Mouse (Mus musculus): ENCODE results near the gene Pacs1. TPM values are rescaled to one million over a fixed set of nuclear protein-coding genes. Genes with fewer than 3 reads are reported as not detected.
"Not testable (repeated sequence)": the region's sequence is repeated elsewhere in the genome, so short reads cannot be mapped to it uniquely, and the experiment has no call there.

The Pacs1 gene
- polyA plus RNA-seq, 1 experiment from 2014 or later: 15.5 TPM

DNA sequence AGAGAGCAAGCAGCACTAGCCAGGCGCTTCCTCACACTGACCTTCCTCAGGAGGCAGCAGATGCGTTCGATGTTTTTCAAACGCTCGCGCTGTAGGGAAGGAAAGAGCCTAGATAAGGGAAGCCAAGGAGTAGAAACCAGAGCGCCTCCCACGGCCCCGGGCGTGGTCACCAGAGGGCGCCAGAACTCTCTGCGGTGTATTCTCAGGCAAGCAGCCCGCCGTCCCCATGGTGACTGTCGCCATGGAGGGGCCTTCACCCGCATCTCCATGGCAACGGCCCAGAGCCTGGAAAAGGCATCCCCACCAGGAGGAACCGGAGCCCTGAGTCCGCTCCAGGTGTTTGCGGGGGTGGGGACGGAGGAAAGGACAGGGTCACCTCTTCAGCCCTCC, 178.7 kb downstream of the Pacs1 start:
- no peak overlapping the region for H3K27ac ChIP-seq (ENCODE audit: low read length)
- no peaks in the 10 kb centered on the region for H3K27me3 ChIP-seq (ENCODE audit: control insufficient read depth, insufficient read depth, low read length)
- H3K4me2 ChIP-seq (ENCODE audit: low read depth, low read length): no peak overlapping the region
- no peak overlapping the region for H3K9ac ChIP-seq (ENCODE audit: low read length)
- peak; percentile 65 for ATAC-seq (replicated peaks; ENCODE audit: extremely low read depth, insufficient read depth, low FRiP score)
- H3K4me1 ChIP-seq (ENCODE audit: control insufficient read depth, insufficient read depth, low read length): peaks cover 21% of the 10 kb centered on the region
- no peaks in the 10 kb centered on the region for H3K36me3 ChIP-seq (ENCODE audit: control insufficient read depth, insufficient read depth)
- under 1% methylated on average over 21 of the region's 21 CpGs for WGBS
- no peak overlapping the region for H3K4me3 ChIP-seq (ENCODE audit: low read length)
- no peaks in the 10 kb centered on the region for H3K9me3 ChIP-seq (replicated peaks; ENCODE audit: control insufficient read depth, low read length)

DNA sequence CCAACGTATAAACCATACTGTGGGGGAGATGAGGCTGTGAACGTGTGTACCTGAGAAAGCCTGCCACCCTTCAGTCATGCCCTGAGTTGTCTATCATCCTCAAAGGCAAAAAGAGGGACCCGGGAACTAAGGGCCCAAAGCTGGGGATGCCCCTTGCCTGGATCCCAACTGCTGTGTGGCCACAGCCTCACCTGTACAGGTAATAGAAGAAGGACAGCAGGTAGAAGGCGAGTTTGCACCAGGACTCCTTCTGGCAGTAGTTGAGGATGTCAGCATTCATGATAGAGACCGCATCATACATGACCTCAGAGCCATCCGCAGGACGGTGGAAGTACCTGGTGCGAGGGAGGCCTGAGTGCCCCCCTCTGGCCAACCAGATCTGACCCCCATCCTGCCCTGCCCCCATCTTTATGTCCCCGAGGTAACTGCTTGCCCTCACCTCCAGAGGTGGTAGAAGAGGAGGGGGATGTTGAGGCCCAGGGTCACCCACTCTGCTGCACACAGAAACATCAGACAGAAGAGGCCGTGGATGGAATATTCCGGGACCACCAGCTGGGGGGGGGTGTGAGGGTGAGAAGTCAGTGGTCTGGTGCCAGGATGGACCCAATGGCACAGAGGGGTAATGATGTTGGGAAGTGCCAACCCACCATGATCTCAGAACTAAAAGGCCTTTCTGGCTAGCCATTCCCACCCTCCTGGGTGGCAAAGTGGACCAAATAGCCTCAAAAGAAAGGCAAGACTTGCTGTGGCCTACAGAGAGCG, 179.3 kb downstream of the Pacs1 start:
- no peaks in the 10 kb centered on the region for H3K9me3 ChIP-seq (replicated peaks; ENCODE audit: control insufficient read depth, low read length)
- H3K27ac ChIP-seq (ENCODE audit: low read length): no peak overlapping the region
- no peaks in the 10 kb centered on the region for H3K27me3 ChIP-seq (ENCODE audit: control insufficient read depth, insufficient read depth, low read length)
- no peak overlapping the region for H3K9ac ChIP-seq (ENCODE audit: low read length)
- H3K4me2 ChIP-seq (ENCODE audit: low read depth, low read length): no peak overlapping the region
- ATAC-seq (replicated peaks; ENCODE audit: extremely low read depth, insufficient read depth, low FRiP score): no peak
- H3K4me3 ChIP-seq (ENCODE audit: low read length): no peak overlapping the region
- peaks cover 23% of the 10 kb centered on the region for H3K4me1 ChIP-seq (ENCODE audit: control insufficient read depth, insufficient read depth, low read length)
- no peaks in the 10 kb centered on the region for H3K36me3 ChIP-seq (ENCODE audit: control insufficient read depth, insufficient read depth)
- 64% methylated on average over 12 of the region's 12 CpGs for WGBS

DNA sequence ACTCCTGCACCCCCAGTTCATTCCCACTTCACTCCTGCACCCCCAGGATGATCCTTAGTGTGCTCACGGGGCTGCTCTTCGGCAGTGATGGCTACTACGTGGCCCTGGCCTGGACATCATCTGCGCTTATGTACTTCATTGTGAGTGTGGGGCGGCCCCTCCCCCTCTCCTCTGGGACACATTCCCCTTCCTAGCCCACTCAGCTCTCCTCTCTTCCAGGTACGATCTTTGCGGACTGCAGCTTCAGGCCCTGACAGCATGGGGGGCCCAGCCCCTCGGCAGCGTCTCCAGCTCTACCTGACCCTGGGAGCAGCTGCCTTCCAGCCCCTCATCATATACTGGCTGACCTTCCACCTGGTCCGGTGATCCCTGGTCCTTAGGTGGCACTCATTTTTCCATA, 180.8 kb downstream of the Pacs1 start:
- no peak for ATAC-seq (replicated peaks; ENCODE audit: extremely low read depth, insufficient read depth, low FRiP score)
- Histone ChIP-seq H3K4me3 (ENCODE audit: low read length) (no peak overlapping the region), H3K9me3 (replicated peaks; ENCODE audit: control insufficient read depth, low read length) (no peaks in the 10 kb centered on the region), H3K36me3 (ENCODE audit: control insufficient read depth, insufficient read depth) (no peaks in the 10 kb centered on the region), H3K27me3 (ENCODE audit: control insufficient read depth, insufficient read depth, low read length) (no peaks in the 10 kb centered on the region), H3K9ac (ENCODE audit: low read length) (no peak overlapping the region), H3K4me1 (ENCODE audit: control insufficient read depth, insufficient read depth, low read length) (peaks cover 19% of the 10 kb centered on the region), H3K4me2 (ENCODE audit: low read depth, low read length) (no peak overlapping the region), H3K27ac (ENCODE audit: low read length) (no peak overlapping the region)
- 86% methylated on average over 10 of the region's 10 CpGs for WGBS

DNA sequence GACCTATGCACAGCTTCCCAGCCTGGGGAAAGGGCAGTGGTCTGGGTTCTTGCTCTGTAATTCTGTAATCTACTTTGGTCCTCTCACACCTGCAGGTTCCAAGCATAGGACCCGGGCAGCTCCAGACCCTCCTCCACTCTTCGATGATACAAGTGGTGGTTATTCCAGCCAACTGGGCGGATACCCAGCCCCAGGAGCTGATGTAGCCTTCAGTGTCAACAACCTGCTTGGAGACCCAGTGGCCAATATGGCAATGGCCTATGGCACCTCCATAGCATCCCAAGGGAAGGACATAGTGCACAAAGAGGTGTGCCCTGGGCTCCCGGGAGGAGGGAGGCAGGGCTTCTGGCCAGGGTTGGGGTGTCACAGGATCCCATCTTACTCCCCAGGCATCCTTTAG, 183.6 kb downstream of the Pacs1 start:
- Histone ChIP-seq H3K27ac (ENCODE audit: low read length) (no peak overlapping the region), H3K4me1 (ENCODE audit: control insufficient read depth, insufficient read depth, low read length) (peaks cover 18% of the 10 kb centered on the region), H3K36me3 (ENCODE audit: control insufficient read depth, insufficient read depth) (no peaks in the 10 kb centered on the region), H3K9ac (ENCODE audit: low read length) (peak overlapping the region; percentile 83; the same call in 1 of the 2 replicates), H3K9me3 (replicated peaks; ENCODE audit: control insufficient read depth, low read length) (no peaks in the 10 kb centered on the region), H3K4me3 (ENCODE audit: low read length) (peak overlapping the region; percentile 85), H3K27me3 (ENCODE audit: control insufficient read depth, insufficient read depth, low read length) (peaks cover 21% of the 10 kb centered on the region), H3K4me2 (ENCODE audit: low read depth, low read length) (peak overlapping the region; percentile 78)
- WGBS: 90% methylated on average over 4 of the region's 4 CpGs
- ATAC-seq (replicated peaks; ENCODE audit: extremely low read depth, insufficient read depth, low FRiP score): no peak

DNA sequence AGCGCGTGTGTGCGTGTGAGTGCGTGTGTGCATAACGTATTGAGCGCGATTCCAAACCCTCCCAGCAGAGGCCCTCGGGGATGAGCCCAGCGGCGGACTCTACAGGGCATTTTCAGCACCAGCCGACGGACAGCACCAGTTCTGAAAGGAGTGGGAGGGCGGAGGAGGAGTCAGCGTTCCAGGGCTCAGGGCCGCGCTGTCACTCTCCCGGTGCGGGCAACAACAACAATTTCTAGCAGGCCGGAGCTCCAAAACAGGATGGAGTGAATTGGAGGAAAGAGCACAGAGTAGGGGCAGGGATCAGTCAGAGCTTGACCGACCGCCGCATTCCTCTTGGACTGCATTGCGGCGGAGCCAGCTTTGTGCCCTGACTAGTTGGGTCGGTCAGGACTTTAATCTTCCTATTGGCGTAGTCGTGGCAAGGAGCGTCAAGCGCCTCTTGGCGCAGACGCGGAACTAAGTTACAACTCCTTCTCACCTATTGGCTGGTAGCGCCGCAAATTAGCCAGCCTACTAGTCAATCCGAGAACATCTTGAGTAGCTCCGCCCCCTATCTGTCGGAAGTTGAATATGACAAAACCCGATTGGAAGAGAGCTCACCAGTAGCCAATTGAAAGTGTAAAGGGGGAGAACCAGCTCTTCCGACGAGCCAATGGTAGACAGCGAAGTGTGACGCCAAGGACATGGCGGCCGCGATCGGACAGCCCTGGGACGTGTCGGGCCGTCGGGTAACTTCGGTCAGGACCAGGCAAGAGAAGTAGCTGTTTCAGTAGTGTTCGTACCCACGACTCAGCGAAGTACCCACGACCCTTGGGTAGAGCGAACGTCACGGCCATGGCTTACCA, 184.8 kb downstream of the Pacs1 start, which contains the start of gene Yif1a:
Gene Yif1a, plus strand, starts transcription at position 655 of the 845 bp plus-strand sequence.
- Histone ChIP-seq H3K27me3 (ENCODE audit: control insufficient read depth, insufficient read depth, low read length) (peaks cover 31% of the 10 kb centered on the region), H3K9me3 (replicated peaks; ENCODE audit: control insufficient read depth, low read length) (no peaks in the 10 kb centered on the region), H3K4me2 (ENCODE audit: low read depth, low read length) (peak within 1 kb of the TSS; percentile 78), H3K9ac (ENCODE audit: low read length) (peak within 1 kb of the TSS; percentile 83), H3K4me1 (ENCODE audit: control insufficient read depth, insufficient read depth, low read length) (peaks cover 15% of the 10 kb centered on the region), H3K27ac (ENCODE audit: low read length) (peak within 1 kb of the TSS; percentile 79), H3K4me3 (ENCODE audit: low read length) (peak within 1 kb of the TSS; percentile 85), H3K36me3 (ENCODE audit: control insufficient read depth, insufficient read depth) (no peaks in the 10 kb centered on the region)
- peak; percentile 91 for ATAC-seq (replicated peaks; ENCODE audit: extremely low read depth, insufficient read depth, low FRiP score)
- whole genome bisulfite sequencing: under 1% methylated on average over 58 of the region's 58 CpGs

DNA sequence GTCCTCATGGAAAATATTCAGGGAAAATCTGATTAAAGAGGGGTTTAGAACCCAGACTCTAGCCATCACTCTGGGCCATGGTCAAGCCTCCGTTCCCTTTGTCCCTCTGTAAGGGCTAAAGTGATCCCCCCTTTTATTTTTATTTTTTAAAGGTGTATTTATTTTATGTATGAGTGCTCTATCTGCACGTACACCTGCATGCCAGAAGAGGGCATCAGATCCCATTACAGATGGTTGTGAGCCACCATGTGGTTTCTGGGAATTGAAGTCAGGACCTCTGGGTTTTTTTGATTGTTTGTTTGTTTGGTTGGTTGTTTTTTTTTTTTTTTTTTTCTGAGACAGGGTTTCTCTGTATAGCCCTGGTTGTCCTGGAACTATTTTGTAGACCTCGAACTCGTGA, 186.4 kb downstream of the Pacs1 start:
- not testable (repeated sequence) for H3K36me3 ChIP-seq (ENCODE audit: control insufficient read depth, insufficient read depth); ATAC-seq (replicated peaks; ENCODE audit: extremely low read depth, insufficient read depth, low FRiP score)
- peaks cover 44% of the 10 kb centered on the region for H3K27me3 ChIP-seq (ENCODE audit: control insufficient read depth, insufficient read depth, low read length)

DNA sequence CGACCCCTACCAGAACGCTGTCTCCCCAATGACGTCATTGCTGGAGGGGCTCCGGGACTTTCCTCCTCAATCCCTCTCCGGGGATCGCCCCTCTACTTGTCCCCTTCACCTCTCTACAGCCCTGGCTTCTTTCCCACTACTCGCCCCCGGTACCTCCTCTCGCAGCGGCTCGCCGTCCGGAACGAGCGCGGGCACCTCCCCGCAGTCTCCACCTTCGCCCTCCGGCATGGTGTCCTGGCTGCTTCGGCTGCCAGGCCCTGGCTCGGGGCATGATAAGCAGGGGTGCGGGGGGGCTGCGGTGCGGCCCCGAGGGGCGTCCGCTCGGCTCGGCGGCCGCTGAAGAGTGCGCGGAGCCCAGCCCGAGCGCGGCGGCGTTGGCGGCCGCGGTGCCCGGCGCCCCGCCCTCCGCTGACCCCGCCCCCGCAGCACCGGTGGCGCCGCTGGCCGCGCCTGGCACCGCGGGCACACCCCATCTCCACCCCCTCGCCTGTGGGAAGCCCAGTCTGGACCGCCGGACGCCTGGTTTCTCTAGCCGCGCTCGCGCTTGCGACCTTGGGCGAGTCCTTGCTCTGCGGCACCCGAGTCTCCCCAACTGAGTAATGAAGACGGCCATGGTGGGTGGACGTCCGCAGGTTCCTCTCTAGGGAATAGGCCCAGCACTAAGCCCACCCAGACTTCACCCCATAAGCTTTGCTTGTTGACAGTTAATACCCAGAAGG, 187.6 kb downstream of the Pacs1 start, which contains the start of gene Tmem151a:
Gene Tmem151a, minus strand, starts transcription at position 387 of the 719 bp plus-strand sequence.
- WGBS: 1% methylated on average over 53 of the region's 69 CpGs
- H3K9me3 ChIP-seq (replicated peaks; ENCODE audit: control insufficient read depth, low read length): no peaks in the 10 kb centered on the region
- no peaks in the 10 kb centered on the region for H3K36me3 ChIP-seq (ENCODE audit: control insufficient read depth, insufficient read depth)
- H3K9ac ChIP-seq (ENCODE audit: low read length): peak within 1 kb of the TSS; percentile 60
- H3K4me2 ChIP-seq (ENCODE audit: low read depth, low read length): peak within 1 kb of the TSS; percentile 92
- peaks cover 15% of the 10 kb centered on the region for H3K4me1 ChIP-seq (ENCODE audit: control insufficient read depth, insufficient read depth, low read length)
- no peak within 1 kb of the TSS for H3K27ac ChIP-seq (ENCODE audit: low read length)
- H3K4me3 ChIP-seq (ENCODE audit: low read length): peak within 1 kb of the TSS; percentile 60
- peaks cover 56% of the 10 kb centered on the region for H3K27me3 ChIP-seq (ENCODE audit: control insufficient read depth, insufficient read depth, low read length)
- ATAC-seq (replicated peaks; ENCODE audit: extremely low read depth, insufficient read depth, low FRiP score): no peak

More for the DNA sequence above, 186.4 kb downstream of the Pacs1 start:
- not testable (repeated sequence) for H3K27ac ChIP-seq (ENCODE audit: low read length); H3K4me2 ChIP-seq (ENCODE audit: low read depth, low read length); H3K9ac ChIP-seq (ENCODE audit: low read length); H3K9me3 ChIP-seq (replicated peaks; ENCODE audit: control insufficient read depth, low read length); H3K4me3 ChIP-seq (ENCODE audit: low read length)
- H3K4me1 ChIP-seq (ENCODE audit: control insufficient read depth, insufficient read depth, low read length): peaks cover 15% of the 10 kb centered on the region
- 48% methylated on average over 4 of the region's 4 CpGs for WGBS

DNA sequence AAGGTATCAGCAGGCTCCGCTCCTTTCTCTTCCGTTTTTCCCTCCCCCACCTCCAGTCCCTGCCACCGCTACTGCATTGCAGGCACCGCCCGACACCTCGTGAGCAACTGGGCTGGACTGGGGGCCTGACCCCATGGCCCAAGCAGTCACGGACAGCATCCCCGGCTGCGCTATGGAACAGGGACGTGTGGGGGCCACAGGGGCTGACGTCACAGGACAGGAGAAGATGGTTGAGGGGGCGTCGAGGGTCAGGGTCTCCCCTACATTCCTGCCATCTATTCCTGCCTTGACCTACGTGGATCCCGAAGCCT, 188.1 kb downstream of the Pacs1 start:
- Histone ChIP-seq H3K9ac (ENCODE audit: low read length) (peak overlapping the region; percentile 60), H3K9me3 (replicated peaks; ENCODE audit: control insufficient read depth, low read length) (no peaks in the 10 kb centered on the region), H3K36me3 (ENCODE audit: control insufficient read depth, insufficient read depth) (no peaks in the 10 kb centered on the region), H3K4me3 (ENCODE audit: low read length) (peak overlapping the region; percentile 60), H3K4me2 (ENCODE audit: low read depth, low read length) (peak overlapping the region; percentile 92), H3K27ac (ENCODE audit: low read length) (no peak overlapping the region), H3K27me3 (ENCODE audit: control insufficient read depth, insufficient read depth, low read length) (peaks cover 61% of the 10 kb centered on the region), H3K4me1 (ENCODE audit: control insufficient read depth, insufficient read depth, low read length) (peaks cover 15% of the 10 kb centered on the region)
- no peak for ATAC-seq (replicated peaks; ENCODE audit: extremely low read depth, insufficient read depth, low FRiP score)
- 4% methylated on average over 15 of the region's 15 CpGs for WGBS

All from heart, embryonic 16.5 days (tissue).